Mouse (Mus musculus) kidney, embryonic 15.5 days (tissue): ENCODE data around the gene 4930583I09Rik. TPM values are rescaled to one million over a fixed set of nuclear protein-coding genes. Genes with fewer than 3 reads are reported as not detected.
A peak's percentile ranks its signal among the peaks of the same experiment; 100 is the strongest.

Source experiments
- ATAC-seq: fragments of 200-750 bp; cut with Nextera tagmentation; replicated peaks from 2 replicates; pipeline ENCODE4 v1.8.0; 2017; ENCODE audit warnings: moderate TSS enrichment; ENCODE audit not compliant: low FRiP score
- H3K27ac ChIP-seq: fragments of 300-500 bp; sonication (generic); 2 replicates; pipeline ENCODE4 v1.5.1; 2015; ENCODE audit warnings: mild to moderate bottlenecking, inconsistent platforms
- H3K27me3 ChIP-seq: fragments of 300-500 bp; sonication (generic); 2 replicates; pipeline ENCODE4 v1.6.1; 2015; ENCODE audit warnings: inconsistent platforms
- H3K36me3 ChIP-seq: fragments of 300-500 bp; sonication (generic); 2 replicates; pipeline ENCODE4 v1.6.1; 2015; ENCODE audit warnings: inconsistent platforms
- H3K4me1 ChIP-seq: fragments of 300-500 bp; sonication (generic); 2 replicates; pipeline ENCODE4 v1.6.1; 2015; ENCODE audit warnings: inconsistent platforms
- H3K4me2 ChIP-seq: fragments of 300-500 bp; sonication (generic); 2 replicates; pipeline ENCODE4 v1.6.1; 2015; ENCODE audit warnings: moderate library complexity, mild to moderate bottlenecking, inconsistent platforms
- H3K4me3 ChIP-seq: fragments of 300-500 bp; sonication (generic); replicated peaks from 2 replicates; pipeline ENCODE4 v1.5.1; 2015; ENCODE audit warnings: mild to moderate bottlenecking, inconsistent platforms
- H3K9ac ChIP-seq: fragments of 300-500 bp; sonication (generic); 2 replicates; pipeline ENCODE4 v1.6.1; 2015; ENCODE audit warnings: mild to moderate bottlenecking, inconsistent platforms
- H3K9me3 ChIP-seq: fragments of 300-500 bp; sonication (generic); replicated peaks from 2 replicates; pipeline ENCODE4 v1.6.1; 2016; ENCODE audit warnings: inconsistent platforms
- WGBS: fragments of 180-500 bp; shearing (Covaris S2); methylation state at CpG from one replicate; pipeline ENCODE4 v1.1.7; 2015; ENCODE audit warnings: mixed read lengths; 5-methylcytosine and 5-hydroxymethylcytosine counted together
- polyA plus RNA-seq: library from polyadenylated mRNA; unstranded; fragments of >200 nt; fragmentation: Nextera tagmentation; extraction: Ambion mirVana; gene quantifications from 2 replicates; pipeline ENCODE4 v1.2.1, GENCODE M21; 2015

4930583I09Rik gene
- polyA plus RNA-seq, 1 experiment from 2014 or later: not detected

GRCm38 (mm10) chr17:64826843-64827242 lies 9.0 kb downstream of the 4930583I09Rik start:
- Histone ChIP-seq H3K27ac (no peak overlapping the region), H3K9me3 (no peaks in the 10 kb centered on the region), H3K4me1 (no peaks in the 10 kb centered on the region), H3K4me3 (no peak overlapping the region), H3K9ac (no peak overlapping the region), H3K4me2 (no peak overlapping the region), H3K27me3 (no peaks in the 10 kb centered on the region), H3K36me3 (no peaks in the 10 kb centered on the region)
- WGBS: 60% methylated on average over 4 of the region's 4 CpGs
- ATAC-seq: no peak

GRCm38 (mm10) chr17:64822561-64822960 lies 13.3 kb downstream of the 4930583I09Rik start:
- WGBS: 85% methylated on average over 5 of the region's 5 CpGs
- H3K9me3 ChIP-seq: no peaks in the 10 kb centered on the region
- H3K4me1 ChIP-seq: no peaks in the 10 kb centered on the region
- no peak overlapping the region for H3K9ac ChIP-seq
- H3K36me3 ChIP-seq: no peaks in the 10 kb centered on the region
- ATAC-seq: no peak
- H3K27me3 ChIP-seq: no peaks in the 10 kb centered on the region
- H3K27ac ChIP-seq: no peak overlapping the region
- no peak overlapping the region for H3K4me2 ChIP-seq
- no peak overlapping the region for H3K4me3 ChIP-seq

GRCm38 (mm10) chr17:64820841-64821593 lies 14.9 kb downstream of the 4930583I09Rik start:
- Histone ChIP-seq H3K36me3 (no peaks in the 10 kb centered on the region), H3K4me2 (no peak overlapping the region), H3K9ac (no peak overlapping the region), H3K27ac (no peak overlapping the region), H3K27me3 (no peaks in the 10 kb centered on the region), H3K4me3 (no peak overlapping the region), H3K4me1 (no peaks in the 10 kb centered on the region), H3K9me3 (no peaks in the 10 kb centered on the region)
- no peak for ATAC-seq
- WGBS: 75% methylated on average over 7 of the region's 7 CpGs

- Histone ChIP-seq H3K4me3 (no peak overlapping the region), H3K9me3 (no peaks in the 10 kb centered on the region), H3K4me2 (no peak overlapping the region), H3K27ac (no peak overlapping the region), H3K9ac (no peak overlapping the region), H3K36me3 (no peaks in the 10 kb centered on the region), H3K4me1 (no peaks in the 10 kb centered on the region), H3K27me3 (no peaks in the 10 kb centered on the region)
- no peak for ATAC-seq
- WGBS: 95% methylated on average over 3 of the region's 3 CpGs
Measured at GRCm38 (mm10) chr17:64816298-64816697, 19.6 kb downstream of the 4930583I09Rik start.

GRCm38 (mm10) chr17:64815806-64816205 lies 20.1 kb downstream of the 4930583I09Rik start:
- Histone ChIP-seq H3K9me3 (no peaks in the 10 kb centered on the region), H3K27me3 (no peaks in the 10 kb centered on the region), H3K4me1 (no peaks in the 10 kb centered on the region), H3K36me3 (no peaks in the 10 kb centered on the region), H3K9ac (no peak overlapping the region), H3K4me3 (no peak overlapping the region), H3K4me2 (no peak overlapping the region), H3K27ac (no peak overlapping the region)
- 76% methylated on average over 2 of the region's 2 CpGs for WGBS
- no peak for ATAC-seq

- ATAC-seq: no peak
- no peak overlapping the region for H3K4me2 ChIP-seq
- H3K4me3 ChIP-seq: no peak overlapping the region
- no peaks in the 10 kb centered on the region for H3K36me3 ChIP-seq
- WGBS: 89% methylated on average over 6 of the region's 6 CpGs
- no peaks in the 10 kb centered on the region for H3K4me1 ChIP-seq
- no peaks in the 10 kb centered on the region for H3K27me3 ChIP-seq
- no peak overlapping the region for H3K27ac ChIP-seq
- no peaks in the 10 kb centered on the region for H3K9me3 ChIP-seq
- H3K9ac ChIP-seq: no peak overlapping the region
Measured at GRCm38 (mm10) chr17:64813568-64813967, 22.3 kb downstream of the 4930583I09Rik start.

GRCm38 (mm10) chr17:64806035-64806589 lies 29.8 kb downstream of the 4930583I09Rik start:
- H3K27ac ChIP-seq: no peak overlapping the region
- WGBS: 85% methylated on average over 8 of the region's 8 CpGs
- no peaks in the 10 kb centered on the region for H3K36me3 ChIP-seq
- H3K9me3 ChIP-seq: no peaks in the 10 kb centered on the region
- H3K27me3 ChIP-seq: no peaks in the 10 kb centered on the region; the same call in 1 of the 2 replicates
- 0 out of 2 replicates have a peak, but pooled peaks cover 4% of the 10 kb centered on the region for H3K4me1 ChIP-seq
- no peak for ATAC-seq
- no peak overlapping the region for H3K9ac ChIP-seq
- no peak overlapping the region for H3K4me2 ChIP-seq
- no peak overlapping the region for H3K4me3 ChIP-seq

- no peak overlapping the region for H3K4me3 ChIP-seq
- H3K27me3 ChIP-seq: no peaks in the 10 kb centered on the region; the same call in 1 of the 2 replicates
- H3K27ac ChIP-seq: no peak overlapping the region
- 67% methylated on average over 13 of the region's 13 CpGs for WGBS
- H3K4me1 ChIP-seq: 0 out of 2 replicates have a peak, but pooled peaks cover 4% of the 10 kb centered on the region
- H3K9ac ChIP-seq: no peak overlapping the region
- ATAC-seq: no peak
- no peaks in the 10 kb centered on the region for H3K9me3 ChIP-seq
- no peaks in the 10 kb centered on the region for H3K36me3 ChIP-seq
- H3K4me2 ChIP-seq: no peak overlapping the region
Measured at GRCm38 (mm10) chr17:64804375-64805124, 31.3 kb downstream of the 4930583I09Rik start.

- no peak for ATAC-seq
- Histone ChIP-seq H3K4me3 (no peak overlapping the region), H3K36me3 (no peaks in the 10 kb centered on the region), H3K27me3 (no peaks in the 10 kb centered on the region; the same call in 1 of the 2 replicates), H3K9ac (no peak overlapping the region), H3K27ac (no peak overlapping the region), H3K4me2 (no peak overlapping the region), H3K4me1 (0 out of 2 replicates have a peak, but pooled peaks cover 4% of the 10 kb centered on the region), H3K9me3 (no peaks in the 10 kb centered on the region)
- WGBS: 70% methylated on average over 7 of the region's 7 CpGs
Measured at GRCm38 (mm10) chr17:64802956-64803275, 33.0 kb downstream of the 4930583I09Rik start.

GRCm38 (mm10) chr17:64802168-64802955 lies 33.5 kb downstream of the 4930583I09Rik start:
- Histone ChIP-seq H3K36me3 (no peaks in the 10 kb centered on the region), H3K4me2 (peak overlapping the region; percentile 5; the same call in 1 of the 2 replicates), H3K9ac (no peak overlapping the region), H3K27me3 (no peaks in the 10 kb centered on the region; the same call in 1 of the 2 replicates), H3K4me1 (0 out of 2 replicates have a peak, but pooled peaks cover 4% of the 10 kb centered on the region), H3K9me3 (no peaks in the 10 kb centered on the region), H3K4me3 (no peak overlapping the region), H3K27ac (no peak overlapping the region)
- WGBS: 23% methylated on average over 11 of the region's 11 CpGs
- ATAC-seq: no peak; the same call in 1 of the 2 replicates

GRCm38 (mm10) chr17:64792623-64793022 lies 43.2 kb downstream of the 4930583I09Rik start:
- Histone ChIP-seq H3K9ac (no peak overlapping the region), H3K36me3 (no peaks in the 10 kb centered on the region), H3K4me2 (no peak overlapping the region), H3K4me1 (no peaks in the 10 kb centered on the region), H3K27ac (no peak overlapping the region), H3K4me3 (no peak overlapping the region), H3K9me3 (no peaks in the 10 kb centered on the region), H3K27me3 (peaks cover 14% of the 10 kb centered on the region; the same call in 1 of the 2 replicates)
- no peak for ATAC-seq
- WGBS: 75% methylated on average over 5 of the region's 5 CpGs
